Mouse (Mus musculus) right cerebral cortex, postnatal 10 days (tissue): ENCODE data around the gene Defb21.

Experiments used
- DNase-seq, 2 experiments: peaks; one replicate each; pipeline ENCODE4 v3.0.0; 2021; ENCODE audit warnings: low spot score in 2 of 2

Gene Defb21

DNA sequence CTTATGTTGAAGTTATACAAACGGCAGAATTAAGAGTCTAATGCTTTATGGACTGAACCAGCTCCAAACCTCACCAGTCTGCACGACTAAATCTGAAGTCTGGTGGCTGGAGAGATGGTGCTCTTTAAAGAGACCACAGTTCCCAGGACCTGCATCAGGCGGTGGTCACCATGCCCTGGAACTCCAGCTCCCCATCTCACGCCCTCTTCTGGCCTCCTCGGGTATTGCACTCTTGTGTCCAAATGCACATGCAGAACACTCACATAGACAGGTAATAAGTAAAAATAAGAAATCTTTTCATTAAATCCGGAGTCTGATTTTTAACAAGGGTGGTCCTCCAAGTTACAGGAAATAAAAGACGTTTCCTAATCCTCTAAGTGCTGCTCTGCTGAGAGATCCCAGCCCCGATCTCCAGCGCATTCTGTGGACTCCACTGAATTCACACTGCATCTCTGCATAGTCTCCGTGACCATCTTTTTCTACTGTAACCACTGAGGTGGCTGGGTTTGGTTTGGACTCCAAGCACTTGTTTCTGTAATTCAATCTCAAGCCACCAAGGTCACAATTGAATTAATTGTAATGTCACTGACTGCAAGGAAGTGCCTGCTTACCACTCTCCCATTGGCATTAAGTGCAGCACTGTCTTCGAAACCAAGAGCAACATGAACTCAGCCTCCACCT, at the start of gene Defb21:
Defb21 (plus strand) TSS at position 631 of the 681 bp plus-strand sequence.
- DNase-seq: no peak

DNA sequence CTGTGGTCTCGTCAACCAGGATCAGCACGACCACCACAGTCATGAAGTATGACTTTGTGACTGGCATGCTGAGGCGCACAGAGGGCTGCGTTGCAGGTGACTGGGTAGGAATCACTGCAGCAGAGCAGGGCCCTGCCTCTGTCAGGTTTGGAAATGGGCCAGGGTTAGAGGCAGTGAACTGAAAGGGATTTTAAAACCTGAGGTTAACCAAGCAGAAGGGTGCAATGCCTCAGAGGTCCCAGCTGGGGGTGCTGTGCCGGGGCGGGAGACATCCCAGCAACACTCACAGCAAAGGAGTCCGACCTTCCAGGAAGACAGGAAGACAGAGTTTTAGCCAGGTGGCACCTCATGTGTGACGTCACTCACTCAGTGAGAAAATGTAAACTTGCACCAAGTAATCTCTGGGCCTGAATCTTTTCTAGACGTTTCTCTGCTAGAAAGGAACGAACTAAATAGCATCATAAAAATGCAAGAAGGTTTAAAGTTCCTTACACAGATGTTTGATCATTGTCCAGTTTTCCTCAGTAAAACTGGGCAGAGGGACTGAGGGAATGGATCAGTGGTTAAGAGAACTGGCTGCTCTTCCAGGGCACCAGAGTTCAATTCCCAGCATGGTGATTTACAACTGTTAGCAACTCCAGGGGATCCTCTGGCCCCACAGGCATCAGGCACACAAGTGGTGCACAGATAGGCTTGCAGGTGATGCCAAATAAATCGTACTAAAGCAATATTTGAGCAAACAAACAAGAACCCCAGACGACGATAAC, 32.4 kb upstream of the Defb21 start, which contains the start of gene Defb29:
Defb29 (minus strand) TSS at position 155 of the 767 bp plus-strand sequence.
- DNase-seq: no peak

DNA sequence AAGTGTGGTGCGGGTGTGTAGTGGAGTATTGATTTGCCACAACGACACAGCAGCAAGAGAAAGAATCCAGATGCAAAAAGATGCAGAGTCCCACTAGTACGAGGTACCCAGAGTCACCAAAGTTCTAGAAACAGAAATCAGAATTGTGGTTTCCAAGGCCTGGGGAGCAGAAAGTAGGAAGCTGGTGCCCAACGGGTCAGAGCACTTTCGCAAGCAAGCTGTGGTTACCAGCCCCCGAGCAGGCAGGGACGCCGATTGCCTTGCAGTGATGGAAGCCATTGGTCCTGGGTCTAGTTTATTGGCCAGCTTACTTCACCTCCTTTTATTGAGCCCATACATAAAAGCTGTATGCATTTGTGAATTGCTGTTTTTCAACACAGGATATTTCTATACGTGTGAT, 30.6 kb upstream of the Defb21 start:
- no peak for DNase-seq

DNA sequence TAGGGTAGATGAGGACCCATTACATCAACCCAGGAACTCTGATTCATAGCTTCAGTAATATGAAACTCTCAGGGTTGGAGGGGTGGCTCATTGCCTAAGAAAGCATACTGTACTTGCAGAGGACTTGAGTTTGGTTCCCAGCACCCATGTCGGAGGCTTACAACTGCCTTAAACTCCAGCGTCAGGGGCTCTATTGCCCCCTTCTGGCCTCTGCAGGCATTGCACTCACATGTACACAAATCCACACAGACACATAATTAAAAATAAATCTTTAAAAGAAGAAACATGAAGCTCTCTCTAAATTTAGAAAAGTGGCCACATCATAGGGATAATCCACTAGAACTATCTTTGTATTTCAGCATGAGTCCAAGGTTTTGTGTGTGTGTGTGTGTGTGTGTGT, 29.6 kb upstream of the Defb21 start:
- no peak for DNase-seq

DNA sequence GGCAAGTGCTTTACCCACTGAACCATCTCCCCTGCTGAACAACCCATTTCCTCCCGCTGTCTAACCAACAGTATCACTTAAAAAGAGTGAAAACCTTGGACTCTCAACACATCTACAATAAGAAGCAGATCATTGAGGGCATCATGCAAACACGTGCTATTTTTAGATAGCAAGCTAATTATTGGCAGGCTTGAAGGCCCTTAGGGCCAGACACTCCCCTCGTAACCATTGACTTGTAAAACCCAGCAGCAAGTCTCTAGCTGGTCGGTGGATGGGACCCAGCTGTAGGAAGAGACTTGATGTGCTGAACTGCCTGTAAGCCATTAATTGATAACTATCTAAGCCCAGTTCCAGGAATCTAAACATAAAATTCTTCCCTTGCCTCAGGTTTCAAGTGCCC, 29.1 kb upstream of the Defb21 start:
- DNase-seq: no peak

DNA sequence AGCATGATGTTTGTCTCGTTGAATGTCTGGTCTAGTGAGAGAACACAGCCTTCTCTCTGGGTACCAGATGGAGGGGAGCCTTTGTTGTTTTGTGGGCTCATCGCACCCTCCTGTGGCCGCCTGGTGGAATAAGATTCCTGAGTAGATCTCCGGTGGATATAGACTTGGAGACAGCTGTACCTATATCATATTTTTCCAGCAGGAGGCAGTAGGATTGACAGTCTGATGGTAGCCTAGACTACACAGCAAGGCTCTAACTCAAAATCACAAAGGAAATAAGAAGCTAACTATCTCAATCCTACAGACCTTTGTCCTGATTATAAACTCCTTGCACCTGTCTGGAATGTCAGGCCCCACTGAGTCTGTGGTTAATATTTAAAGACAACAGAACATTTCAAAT, 27.9 kb upstream of the Defb21 start:
- DNase-seq: peak; percentile 83 to 84

DNA sequence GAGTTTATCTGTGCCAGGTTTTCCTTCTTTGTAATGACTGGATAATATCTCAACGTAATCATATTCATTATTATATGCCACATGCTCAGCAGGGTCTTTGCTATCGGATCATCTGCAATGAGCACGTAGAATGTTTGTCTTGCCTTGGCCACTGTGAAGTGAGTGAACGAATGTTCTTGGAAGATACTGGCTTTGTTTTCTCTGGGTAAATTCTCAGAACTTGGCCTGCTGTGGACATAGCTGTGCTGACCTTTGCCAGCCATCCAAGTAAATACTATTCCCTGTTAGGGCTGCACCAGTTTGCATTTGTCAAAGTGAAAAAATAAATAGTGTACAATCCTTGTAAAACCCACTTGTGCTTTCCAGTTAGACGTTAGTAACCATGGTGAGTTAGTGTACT, 24.4 kb upstream of the Defb21 start:
- no peak for DNase-seq

DNA sequence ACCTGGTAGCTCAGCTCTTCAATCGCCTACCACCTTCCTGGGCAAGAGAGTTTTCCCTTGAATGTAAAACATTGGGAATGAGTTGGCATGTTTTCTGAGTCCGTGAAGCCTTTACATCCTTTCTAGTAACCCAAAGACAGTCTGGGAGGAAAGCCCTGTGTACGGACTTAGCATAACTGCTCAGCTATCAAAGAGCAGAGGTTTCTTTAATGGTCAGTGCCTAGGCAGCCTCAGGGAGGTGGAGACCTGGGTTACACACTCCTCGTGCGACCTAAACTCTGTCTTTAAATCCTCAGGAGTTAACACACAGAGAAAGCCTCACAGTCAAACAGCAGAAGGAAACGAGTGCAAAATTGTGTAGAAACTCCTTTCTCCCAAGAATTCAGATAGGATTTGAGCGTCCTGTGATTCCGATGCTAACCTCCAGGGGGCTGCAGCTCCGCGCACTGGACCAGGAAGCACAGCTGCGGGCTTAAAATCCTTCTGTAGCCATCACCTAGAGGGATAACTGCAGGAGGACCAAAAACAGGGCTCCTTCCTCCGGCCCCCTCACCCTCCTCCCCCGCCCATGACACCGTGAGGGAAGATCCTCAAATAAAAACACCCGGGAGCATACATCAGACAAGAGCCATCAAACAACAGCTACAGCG, 18.6 kb upstream of the Defb21 start:
- peak; percentile 72 to 78 for DNase-seq

DNA sequence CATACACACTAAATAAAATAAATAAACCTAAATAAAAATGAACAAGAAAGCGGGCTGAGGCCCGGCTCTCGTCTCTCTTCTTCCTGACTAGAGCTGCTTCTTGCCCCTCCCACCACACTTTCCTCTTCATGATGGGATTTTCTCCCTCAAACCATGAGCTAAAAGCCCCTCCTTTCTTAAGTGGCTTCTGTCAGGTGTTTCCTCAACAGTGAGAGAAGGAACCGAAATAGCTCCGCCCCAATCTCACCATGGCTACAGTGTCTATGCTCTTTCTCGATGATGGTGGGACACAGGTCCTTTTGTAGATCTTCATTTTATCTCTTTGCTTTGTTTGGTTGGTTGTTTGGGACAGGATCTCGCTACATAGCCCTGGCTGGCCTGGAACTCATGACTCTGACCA, 15.9 kb upstream of the Defb21 start:
- no peak for DNase-seq

DNA sequence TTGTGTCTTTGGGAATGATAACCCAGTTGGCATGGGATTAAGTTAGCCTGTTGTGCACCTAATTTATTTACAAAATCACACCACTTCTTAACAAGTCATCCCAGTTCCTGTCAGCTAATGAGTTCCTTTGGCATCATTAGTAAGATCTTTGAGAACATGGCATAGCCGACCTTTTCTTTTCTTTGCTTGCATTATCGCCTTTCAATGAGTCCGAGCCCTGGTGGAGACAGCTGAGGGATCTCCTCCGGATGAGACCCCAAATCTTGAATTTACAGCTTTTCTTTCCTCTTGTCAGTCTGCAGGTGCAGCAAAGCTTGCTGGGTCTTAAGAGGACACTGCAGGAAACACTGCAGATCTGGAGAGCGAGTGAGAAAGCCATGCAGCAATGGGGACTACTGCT, 3.5 kb upstream of the Defb21 start, which contains the start of gene Gm17416:
Gm17416 (plus strand) TSS at position 301 of the 400 bp plus-strand sequence.
- DNase-seq: no peak

DNA sequence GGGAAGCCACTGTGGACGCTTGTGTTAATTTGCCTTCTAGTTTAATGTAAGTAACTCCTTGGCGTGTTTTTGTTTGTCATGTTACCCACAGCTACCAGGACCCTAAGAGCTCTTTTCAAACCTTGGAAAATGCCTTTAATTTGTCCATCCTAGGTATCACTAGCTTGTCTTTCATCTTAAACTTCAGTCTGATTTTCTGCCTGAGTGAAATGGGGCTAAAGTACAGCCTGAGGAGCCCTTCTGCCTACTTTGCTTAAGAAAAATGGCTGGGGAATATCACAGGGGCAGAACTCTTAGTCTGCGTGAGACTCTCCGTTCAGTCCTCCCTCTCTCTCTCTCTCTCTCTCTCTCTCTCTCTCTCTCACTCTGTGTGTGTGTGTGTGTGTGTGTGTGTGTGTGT, 2.7 kb upstream of the Defb21 start:
- DNase-seq: no peak

DNA sequence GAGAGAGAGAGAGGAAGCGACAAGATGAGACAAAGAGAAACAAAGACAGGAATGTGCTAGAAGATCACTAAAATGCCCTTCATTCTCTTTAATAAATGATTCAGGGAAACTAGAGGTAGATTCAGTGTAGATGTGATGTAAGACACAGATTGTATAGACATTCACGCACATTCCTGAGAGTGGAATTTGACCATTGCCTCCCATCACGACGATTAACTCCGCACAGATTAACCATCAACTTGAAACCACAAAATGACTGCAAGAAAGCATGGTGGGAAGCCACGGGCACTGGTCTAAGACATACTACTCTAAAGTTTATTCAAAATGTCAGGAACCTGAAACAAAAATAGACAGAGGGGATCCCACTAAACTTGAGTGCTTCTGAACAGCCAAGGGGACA, 2.2 kb upstream of the Defb21 start:
- no peak for DNase-seq

DNA sequence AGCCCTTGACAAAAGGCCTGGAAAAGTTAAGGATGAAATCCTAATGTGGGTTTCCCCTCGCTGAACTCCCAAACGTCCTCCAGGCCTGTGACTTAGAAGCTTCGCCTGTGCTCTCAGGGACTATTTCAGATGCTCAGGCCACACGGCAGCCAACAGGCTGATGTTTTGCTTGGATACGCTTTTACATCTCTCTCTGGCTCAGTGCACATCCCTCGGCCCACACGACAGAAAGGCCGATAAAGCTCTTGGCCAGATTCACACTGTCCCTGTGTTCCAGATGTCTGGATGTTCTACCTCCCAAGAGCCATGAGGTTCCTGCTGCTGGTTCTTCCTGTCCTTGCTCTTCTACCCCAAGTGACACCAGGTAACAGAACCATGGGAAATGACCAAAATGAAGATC, 940 bp downstream of the Defb21 start:
- DNase-seq: no peak

DNA sequence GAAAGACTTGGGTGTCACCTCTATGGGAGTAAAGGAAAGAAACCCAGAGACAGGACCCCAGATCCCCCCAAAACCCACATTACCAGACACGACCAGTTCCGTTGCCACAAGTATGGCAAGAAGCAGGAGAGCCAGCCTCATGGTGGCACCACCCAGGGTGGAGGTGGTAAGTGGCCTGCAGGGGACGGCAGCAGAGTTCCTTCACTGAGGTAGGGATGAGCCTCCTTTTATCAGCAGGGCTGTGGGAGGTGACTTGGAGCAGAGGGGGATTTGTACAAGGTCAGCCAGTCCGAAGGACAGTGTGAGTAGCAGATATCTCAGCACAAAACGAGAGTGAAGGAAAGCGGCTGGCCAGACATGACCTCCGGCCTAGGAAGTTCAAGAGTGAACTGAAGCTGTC, 7.6 kb downstream of the Defb21 start, which contains the start of gene Defb19:
Defb19 (minus strand) TSS at position 206 of the 400 bp plus-strand sequence.
- DNase-seq: no peak

DNA sequence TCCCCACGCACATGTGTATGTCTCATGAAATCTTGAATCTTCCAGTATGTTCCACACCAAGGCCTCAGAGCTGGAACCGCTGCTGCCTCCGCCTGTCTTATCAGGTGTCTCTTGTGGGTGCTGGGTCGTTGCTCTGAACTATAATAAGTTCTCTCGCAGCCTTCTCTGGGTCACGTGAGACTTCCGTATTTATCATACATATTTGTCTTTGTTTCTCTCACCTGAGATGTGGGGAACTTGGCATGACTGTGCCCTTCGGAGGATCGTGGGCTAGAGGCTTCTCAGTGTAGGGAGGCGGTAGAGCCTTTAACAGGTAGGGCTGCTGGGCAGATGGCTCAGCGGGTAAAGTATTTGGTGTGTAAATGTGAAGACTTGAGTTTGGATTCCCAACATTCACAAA, 8.1 kb downstream of the Defb21 start:
- no peak for DNase-seq

DNA sequence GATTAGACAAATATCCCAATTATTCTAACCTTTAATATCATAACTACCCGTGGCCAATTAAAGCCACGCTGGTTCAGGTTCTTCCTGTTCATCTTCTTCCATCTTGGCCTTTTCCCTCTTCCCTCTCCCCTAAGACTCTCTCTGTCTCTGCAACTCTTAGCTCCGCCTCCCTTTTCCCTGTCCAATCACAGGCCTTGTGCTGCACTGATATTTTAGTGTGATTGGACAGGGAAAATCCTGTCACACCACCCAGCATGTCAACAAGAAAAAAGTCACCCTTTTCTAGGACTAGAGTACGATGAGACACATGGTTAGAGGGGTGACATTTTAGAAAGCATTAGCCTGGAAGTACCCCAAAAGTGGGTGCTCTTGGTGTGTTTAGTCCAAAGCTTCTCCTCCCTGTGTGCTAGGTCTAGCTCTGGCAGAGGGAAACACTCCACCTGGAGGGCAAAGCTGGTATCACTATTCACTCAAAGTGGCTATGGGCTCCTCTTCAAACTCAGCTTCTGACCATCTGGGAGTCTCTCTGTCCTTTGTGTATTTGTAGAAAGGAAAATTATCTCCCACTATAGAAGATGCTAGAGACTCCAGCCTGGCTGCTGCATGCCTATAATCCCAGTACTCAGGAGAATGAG, 14.5 kb downstream of the Defb21 start:
- DNase-seq: no peak

DNA sequence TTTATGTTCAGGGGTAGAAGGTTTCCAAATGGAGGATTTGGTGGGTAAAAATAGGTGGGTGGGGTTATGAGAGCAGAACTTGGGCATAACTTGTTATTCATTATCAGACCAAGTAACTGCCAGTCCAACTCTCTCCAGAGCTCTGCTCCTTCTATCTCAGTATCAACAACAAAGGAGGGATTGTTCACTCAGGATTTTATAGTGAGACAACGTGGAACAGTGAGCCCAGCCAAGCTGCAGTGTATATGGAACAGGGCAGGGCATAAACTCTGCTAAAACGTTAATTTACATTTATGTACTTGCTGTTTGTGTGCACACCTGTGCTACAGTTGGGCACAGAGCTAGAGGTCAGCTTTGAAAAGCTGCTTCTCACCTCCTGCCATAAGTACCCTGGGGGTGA, 15.9 kb downstream of the Defb21 start:
- DNase-seq: no peak

DNA sequence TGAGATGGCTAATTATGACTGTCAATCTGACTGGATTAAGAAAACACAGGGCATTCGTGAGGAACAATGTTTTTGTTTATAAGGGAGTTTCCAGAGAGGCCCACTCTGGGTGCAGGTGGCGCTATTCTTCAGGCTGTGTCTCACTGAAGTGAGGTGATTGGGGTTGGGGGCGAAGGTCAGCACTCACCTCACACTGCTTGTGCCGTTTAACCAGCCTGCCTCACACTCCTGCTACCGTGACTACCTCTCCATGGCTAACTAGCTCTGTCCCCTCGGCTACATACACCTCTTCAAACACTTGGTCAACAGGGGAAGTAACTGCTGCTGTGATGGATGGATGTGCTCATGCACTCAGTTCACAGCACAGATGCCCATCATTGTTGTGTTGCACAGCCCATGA, 16.5 kb downstream of the Defb21 start:
- no peak for DNase-seq

DNA sequence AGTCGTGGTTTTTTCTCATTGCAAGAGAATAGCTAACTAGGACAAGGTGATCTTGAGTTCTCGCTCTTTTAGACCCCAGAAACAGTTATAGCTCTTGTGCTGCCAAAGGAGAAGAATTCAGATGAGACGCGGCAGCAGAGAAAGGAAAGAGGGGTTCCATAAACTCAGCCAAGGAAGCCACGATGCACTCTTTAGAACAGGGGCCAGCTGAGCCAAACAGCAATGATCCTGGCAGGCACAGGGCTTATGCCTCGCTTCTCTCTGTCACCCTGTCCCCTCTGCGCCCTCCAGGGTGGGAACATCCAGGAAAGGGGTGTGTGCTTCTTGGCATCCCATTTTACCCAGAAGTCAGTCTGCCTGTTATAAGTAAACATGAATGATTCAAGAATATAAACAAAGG, 26.8 kb downstream of the Defb21 start, which contains the start of gene Defb45:
Defb45 (minus strand) TSS at position 101 of the 400 bp plus-strand sequence.
- DNase-seq: no peak

DNA sequence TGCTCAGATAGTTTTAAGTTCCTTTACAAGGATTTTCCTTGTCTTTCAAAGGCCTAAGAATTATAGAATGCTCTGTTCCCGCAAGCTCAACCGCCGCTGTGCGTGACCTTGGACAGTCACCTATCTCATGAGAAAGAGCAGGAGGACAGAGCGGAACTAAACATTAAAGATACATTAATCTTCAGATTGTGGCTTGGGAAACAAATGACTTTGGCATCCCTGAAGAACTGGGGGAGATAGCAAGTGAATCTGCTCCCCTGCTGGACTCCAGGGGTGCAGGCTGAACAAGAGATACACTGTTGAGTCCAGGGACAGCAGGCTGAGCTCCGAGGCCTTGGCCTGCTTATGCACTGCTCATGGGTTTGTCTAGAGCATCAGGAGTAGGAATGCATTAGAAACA, 27.5 kb downstream of the Defb21 start:
- no peak for DNase-seq

DNA sequence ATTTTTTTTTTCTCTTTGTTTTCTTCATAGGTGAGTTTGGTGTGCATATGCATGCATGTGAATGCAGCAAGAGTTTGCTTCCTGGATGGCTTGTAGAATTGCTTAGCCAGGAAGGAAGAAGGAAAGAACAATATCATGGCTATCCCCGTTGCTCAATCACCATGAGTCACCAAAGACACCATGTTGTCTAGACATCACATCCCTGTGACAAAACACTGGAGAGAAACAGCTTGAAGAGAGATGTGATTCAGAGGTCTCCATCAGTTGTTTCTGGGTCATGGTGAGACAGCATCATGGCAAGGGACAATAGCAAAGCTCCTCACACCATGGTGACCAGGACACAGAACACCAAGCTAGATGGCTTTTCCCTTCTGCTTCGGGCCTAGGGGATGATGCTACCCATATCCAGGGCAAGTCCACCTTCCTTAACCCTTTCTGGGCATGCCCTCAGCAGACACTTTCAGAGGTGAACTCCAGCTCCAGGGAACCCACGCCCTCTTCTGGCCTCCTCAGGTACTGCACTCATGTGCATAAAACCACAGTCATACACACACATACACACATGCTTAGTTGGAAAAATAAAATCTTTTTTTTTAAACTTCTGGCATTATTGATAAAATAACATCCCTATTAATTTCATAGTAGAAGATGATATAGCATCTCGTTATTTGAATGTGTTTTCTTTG, 28.9 kb downstream of the Defb21 start:
- no peak for DNase-seq

DNA sequence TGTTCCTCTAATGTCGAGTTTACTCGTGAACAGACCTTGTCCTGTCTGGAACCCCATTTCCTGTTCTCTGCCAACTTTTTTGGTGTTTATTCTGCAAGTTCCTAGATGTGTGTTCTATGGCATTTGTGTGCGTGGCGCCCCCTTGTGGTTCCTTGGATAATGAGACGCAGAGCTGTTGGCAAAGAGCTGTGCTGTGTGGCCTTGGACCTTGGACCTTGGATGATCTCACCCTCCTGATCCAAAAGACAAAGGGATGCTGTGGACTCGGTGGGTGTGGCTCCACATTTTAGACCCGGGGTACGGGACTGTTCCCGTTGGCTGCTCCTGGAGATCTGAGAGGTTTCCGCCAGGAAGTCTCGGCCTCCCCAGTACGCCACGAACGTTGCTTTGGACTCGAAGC, 31.5 kb downstream of the Defb21 start, which contains the start of gene Defb36:
Defb36 (plus strand) TSS at position 271 of the 400 bp plus-strand sequence.
- no peak for DNase-seq
